Mouse (Mus musculus) heart, embryonic 16.5 days (tissue): Measurements from ENCODE around the gene Ctns. TPM values are rescaled to one million over a fixed set of nuclear protein-coding genes. Genes with fewer than 3 reads are reported as not detected.

Source experiments
- ATAC-seq: fragments of 200-750 bp; cut with Nextera tagmentation; replicated peaks from 2 replicates; pipeline ENCODE4 v1.8.0; 2017; ENCODE audit warnings: moderate number of reproducible peaks; ENCODE audit not compliant: insufficient read depth, low FRiP score; ENCODE audit errors: extremely low read depth
- H3K27ac ChIP-seq: fragments of 300-500 bp; sonication (generic); 2 replicates; pipeline ENCODE4 v1.5.1; 2014; ENCODE audit warnings: mild to moderate bottlenecking, low read length, control low read depth, moderate library complexity
- H3K27me3 ChIP-seq: fragments of 300-500 bp; sonication (generic); 2 replicates; pipeline ENCODE4 v1.6.1; 2014; ENCODE audit warnings: low read length, mixed read lengths; ENCODE audit not compliant: control insufficient read depth, insufficient read depth
- H3K36me3 ChIP-seq: fragments of 300-500 bp; sonication (generic); 2 replicates; pipeline ENCODE4 v1.6.1; 2014; ENCODE audit not compliant: control insufficient read depth, insufficient read depth
- H3K4me1 ChIP-seq: fragments of 300-500 bp; sonication (generic); 2 replicates; pipeline ENCODE4 v1.6.1; 2014; ENCODE audit warnings: low read length, mixed read lengths; ENCODE audit not compliant: control insufficient read depth, insufficient read depth
- H3K4me2 ChIP-seq: fragments of 300-500 bp; sonication (generic); 2 replicates; pipeline ENCODE4 v1.6.1; 2014; ENCODE audit warnings: low read depth, mild to moderate bottlenecking, control low read depth, low read length
- H3K4me3 ChIP-seq: fragments of 300-500 bp; sonication (generic); 2 replicates; pipeline ENCODE4 v1.5.1; 2014; ENCODE audit warnings: mild to moderate bottlenecking, control low read depth, low read length
- H3K9ac ChIP-seq: fragments of 300-500 bp; sonication (generic); 2 replicates; pipeline ENCODE4 v1.6.1; 2014; ENCODE audit warnings: low read length, control low read depth
- H3K9me3 ChIP-seq: fragments of 300-500 bp; sonication (generic); replicated peaks from 2 replicates; pipeline ENCODE4 v1.6.1; 2016; ENCODE audit warnings: low read length; ENCODE audit not compliant: control insufficient read depth
- WGBS: fragments of 180-500 bp; shearing (Covaris S2); extraction: QIAGEN DNeasy Blood & Tissue Kit; methylation state at CpG from one replicate; pipeline ENCODE4 v1.1.7; 2014; 5-methylcytosine and 5-hydroxymethylcytosine counted together
- polyA plus RNA-seq: library from polyadenylated mRNA; unstranded; fragments of >200 nt; fragmentation: Nextera tagmentation; extraction: Ambion mirVana; gene quantifications from 2 replicates; pipeline ENCODE4 v1.2.1, GENCODE M21; 2015

The Ctns gene
- polyA plus RNA-seq, 1 experiment from 2014 or later = 15.3 TPM

- Histone ChIP-seq H3K4me3 (no peak overlapping the region), H3K9me3 (no peaks in the 10 kb centered on the region), H3K27me3 (no peaks in the 10 kb centered on the region), H3K9ac (no peak overlapping the region), H3K36me3 (no peaks in the 10 kb centered on the region), H3K4me2 (no peak overlapping the region), H3K27ac (no peak overlapping the region), H3K4me1 (peaks cover 9% of the 10 kb centered on the region)
- WGBS = 77% methylated on average over 2 of the region's 2 CpGs
- ATAC-seq = no peak
These were observed 2.2 kb upstream of the Ctns start for GRCm38 (mm10) chr11:73201021-73201420.

- Histone ChIP-seq H3K9ac (peak overlapping the region; percentile 92), H3K4me1 (peaks cover 9% of the 10 kb centered on the region), H3K36me3 (peaks cover 6% of the 10 kb centered on the region; the same call in 1 of the 2 replicates), H3K27ac (no peak overlapping the region), H3K27me3 (no peaks in the 10 kb centered on the region), H3K4me3 (peak overlapping the region; percentile 88), H3K4me2 (peak overlapping the region; percentile 77), H3K9me3 (no peaks in the 10 kb centered on the region)
- 1% methylated on average over 12 of the region's 12 CpGs for WGBS
- ATAC-seq = no peak
These were observed 1.0 kb upstream of the Ctns start for GRCm38 (mm10) chr11:73199879-73200278.

- ATAC-seq = peak; percentile 98
- Histone ChIP-seq H3K27me3 (no peaks in the 10 kb centered on the region), H3K4me3 (peak within 1 kb of the TSS; percentile 88), H3K9me3 (no peaks in the 10 kb centered on the region), H3K27ac (peak within 1 kb of the TSS; percentile 41; the same call in 1 of the 2 replicates), H3K4me1 (peaks cover 9% of the 10 kb centered on the region), H3K36me3 (peaks cover 6% of the 10 kb centered on the region; the same call in 1 of the 2 replicates), H3K4me2 (peak within 1 kb of the TSS; percentile 77), H3K9ac (peak within 1 kb of the TSS; percentile 92)
- WGBS = under 1% methylated on average over 32 of the region's 32 CpGs
These were observed 429 bp upstream of the Ctns start, which contains the start of gene Shpk for GRCm38 (mm10) chr11:73199230-73199712. TSS of gene Shpk (plus strand) at chr11:73199460.

- Histone ChIP-seq H3K27ac (no peak overlapping the region), H3K4me1 (peaks cover 9% of the 10 kb centered on the region), H3K36me3 (peaks cover 6% of the 10 kb centered on the region; the same call in 1 of the 2 replicates), H3K4me3 (peak overlapping the region; percentile 88), H3K27me3 (no peaks in the 10 kb centered on the region), H3K9ac (peak overlapping the region; percentile 92), H3K9me3 (no peaks in the 10 kb centered on the region), H3K4me2 (peak overlapping the region; percentile 77)
- 5% methylated on average over 1 of the region's 1 CpGs for WGBS
- ATAC-seq = no peak
These were observed 652 bp downstream of the Ctns start for GRCm38 (mm10) chr11:73198190-73198589.

- no peak overlapping the region for H3K27ac ChIP-seq
- peaks cover 8% of the 10 kb centered on the region; the same call in 1 of the 2 replicates for H3K36me3 ChIP-seq
- WGBS = 59% methylated on average over 2 of the region's 2 CpGs
- no peaks in the 10 kb centered on the region for H3K9me3 ChIP-seq
- no peak overlapping the region for H3K9ac ChIP-seq
- H3K4me3 ChIP-seq = no peak overlapping the region
- no peak for ATAC-seq
- H3K4me2 ChIP-seq = no peak overlapping the region
- peaks cover 3% of the 10 kb centered on the region for H3K4me1 ChIP-seq
- H3K27me3 ChIP-seq = no peaks in the 10 kb centered on the region
These were observed 4.4 kb downstream of the Ctns start for GRCm38 (mm10) chr11:73194444-73194843.

- Histone ChIP-seq H3K4me1 (no peaks in the 10 kb centered on the region), H3K4me2 (no peak overlapping the region), H3K36me3 (peaks cover 8% of the 10 kb centered on the region; the same call in 1 of the 2 replicates), H3K27me3 (no peaks in the 10 kb centered on the region), H3K27ac (no peak overlapping the region), H3K4me3 (no peak overlapping the region), H3K9ac (no peak overlapping the region), H3K9me3 (no peaks in the 10 kb centered on the region)
- ATAC-seq = no peak
- 59% methylated on average over 6 of the region's 6 CpGs for WGBS
These were observed 5.8 kb downstream of the Ctns start for GRCm38 (mm10) chr11:73193047-73193446.

- H3K4me2 ChIP-seq = no peak overlapping the region
- 90% methylated on average over 6 of the region's 6 CpGs for WGBS
- H3K9ac ChIP-seq = no peak overlapping the region
- no peak for ATAC-seq
- no peaks in the 10 kb centered on the region for H3K9me3 ChIP-seq
- H3K27me3 ChIP-seq = no peaks in the 10 kb centered on the region
- H3K4me3 ChIP-seq = no peak overlapping the region
- H3K27ac ChIP-seq = no peak overlapping the region
- H3K36me3 ChIP-seq = peaks cover 27% of the 10 kb centered on the region
- no peaks in the 10 kb centered on the region for H3K4me1 ChIP-seq
These were observed 11.6 kb downstream of the Ctns start for GRCm38 (mm10) chr11:73187231-73187630.

GRCm38 (mm10) chr11:73185872-73186615 is 12.8 kb downstream of the Ctns start:
- Histone ChIP-seq H3K27ac (no peak overlapping the region), H3K27me3 (no peaks in the 10 kb centered on the region), H3K9ac (no peak overlapping the region), H3K4me3 (no peak overlapping the region), H3K36me3 (peaks cover 30% of the 10 kb centered on the region), H3K9me3 (no peaks in the 10 kb centered on the region), H3K4me1 (no peaks in the 10 kb centered on the region), H3K4me2 (no peak overlapping the region)
- 89% methylated on average over 10 of the region's 10 CpGs for WGBS
- ATAC-seq = no peak

- H3K27me3 ChIP-seq = no peaks in the 10 kb centered on the region
- H3K27ac ChIP-seq = peak overlapping the region; percentile 100
- H3K9ac ChIP-seq = peak overlapping the region; percentile 97
- ATAC-seq = no peak
- peak overlapping the region; percentile 83 for H3K4me2 ChIP-seq
- WGBS = 3% methylated on average over 2 of the region's 2 CpGs
- H3K9me3 ChIP-seq = no peaks in the 10 kb centered on the region
- peak overlapping the region; percentile 98 for H3K4me3 ChIP-seq
- H3K36me3 ChIP-seq = peaks cover 12% of the 10 kb centered on the region
- peaks cover 28% of the 10 kb centered on the region for H3K4me1 ChIP-seq
These were observed 20.9 kb downstream of the Ctns start for GRCm38 (mm10) chr11:73177895-73178294.
